Mouse (Mus musculus): ENCODE measurements around the gene Fignl1. TPM values are rescaled to one million over a fixed set of nuclear protein-coding genes. Genes with fewer than 3 reads are reported as not detected.

Fignl1 gene
- polyA plus RNA-seq, 1 experiment: 0.47 TPM

GRCm38 (mm10) chr11:11819206-11819605 is 10.4 kb upstream of the Fignl1 start:
- no peak for DNase-seq
- WGBS: 87% methylated on average over 5 of the region's 5 CpGs
- Histone ChIP-seq H3K4me1 (ENCODE audit: control insufficient read depth, insufficient read depth, low read length) (no peaks in the 10 kb centered on the region), H3K4me3 (replicated peaks; ENCODE audit: extremely low read depth, low read depth, low read length) (no peak overlapping the region)
- TF ChIP-seq CTCF (IDR thresholded peaks at IDR 0.05; ENCODE audit: insufficient read depth, low read length) (no peak), POLR2A (IDR thresholded peaks at IDR 0.05; ENCODE audit: borderline replicate concordance, extremely low read depth, low read depth, low read length) (no peak)

GRCm38 (mm10) chr11:11818797-11819196 is 10.0 kb upstream of the Fignl1 start:
- Histone ChIP-seq H3K4me3 (replicated peaks; ENCODE audit: extremely low read depth, low read depth, low read length) (no peak overlapping the region), H3K4me1 (ENCODE audit: control insufficient read depth, insufficient read depth, low read length) (no peaks in the 10 kb centered on the region)
- no peak for DNase-seq
- TF ChIP-seq POLR2A (IDR thresholded peaks at IDR 0.05; ENCODE audit: borderline replicate concordance, extremely low read depth, low read depth, low read length) (no peak), CTCF (IDR thresholded peaks at IDR 0.05; ENCODE audit: insufficient read depth, low read length) (no peak)
- 93% methylated on average over 6 of the region's 6 CpGs for WGBS

GRCm38 (mm10) chr11:11815737-11816136 is 7.0 kb upstream of the Fignl1 start:
- TF ChIP-seq CTCF (IDR thresholded peaks at IDR 0.05; ENCODE audit: insufficient read depth, low read length): no peak
- no peak for TF ChIP-seq POLR2A (IDR thresholded peaks at IDR 0.05; ENCODE audit: borderline replicate concordance, extremely low read depth, low read depth, low read length)
- Histone ChIP-seq H3K4me1 (ENCODE audit: control insufficient read depth, insufficient read depth, low read length) (no peaks in the 10 kb centered on the region), H3K4me3 (replicated peaks; ENCODE audit: extremely low read depth, low read depth, low read length) (no peak overlapping the region)
- no peak for DNase-seq
- 75% methylated on average over 3 of the region's 3 CpGs for WGBS

DNA sequence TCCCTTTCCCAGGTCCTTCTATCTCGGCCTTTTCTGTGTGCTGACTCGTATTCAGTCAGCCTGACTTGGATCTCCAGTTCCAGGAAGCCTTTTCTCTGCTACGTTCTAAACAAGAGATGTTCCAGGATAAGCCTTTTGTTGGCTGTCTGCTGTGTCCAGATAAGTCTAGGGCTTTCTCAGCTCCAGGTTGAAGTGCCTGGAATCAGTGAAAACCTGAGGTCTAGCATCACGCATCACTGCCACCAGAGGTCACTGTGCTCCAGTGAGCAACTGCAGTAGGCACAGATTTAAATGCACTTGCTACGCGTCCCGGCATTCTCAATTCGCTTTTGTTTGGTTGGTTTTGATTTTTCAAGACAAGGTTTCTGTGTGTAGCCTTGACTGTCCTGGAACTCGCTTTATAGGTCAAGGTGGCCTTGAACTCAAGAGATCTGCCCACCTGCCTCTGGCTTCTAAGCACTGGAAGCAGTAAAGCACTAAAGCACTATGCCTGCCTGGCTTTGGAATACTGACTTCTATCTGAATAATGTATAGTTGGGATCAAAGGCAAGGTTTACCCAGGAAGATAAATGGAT is 3.2 kb upstream of the Fignl1 start:
- Histone ChIP-seq H3K4me3 (replicated peaks; ENCODE audit: extremely low read depth, low read depth, low read length) (no peak overlapping the region), H3K4me1 (ENCODE audit: control insufficient read depth, insufficient read depth, low read length) (peaks cover 2% of the 10 kb centered on the region; the same call in 1 of the 2 replicates)
- TF ChIP-seq CTCF (IDR thresholded peaks at IDR 0.05; ENCODE audit: insufficient read depth, low read length): peak; percentile 99
- TF ChIP-seq POLR2A (IDR thresholded peaks at IDR 0.05; ENCODE audit: borderline replicate concordance, extremely low read depth, low read depth, low read length): no peak
- WGBS: 20% methylated on average over 9 of the region's 9 CpGs
- peak; percentile 66 for DNase-seq

GRCm38 (mm10) chr11:11809404-11810175 is 828 bp upstream of the Fignl1 start:
- TF ChIP-seq CTCF (IDR thresholded peaks at IDR 0.05; ENCODE audit: insufficient read depth, low read length) (no peak), POLR2A (IDR thresholded peaks at IDR 0.05; ENCODE audit: borderline replicate concordance, extremely low read depth, low read depth, low read length) (no peak)
- no peak for DNase-seq
- peaks cover 2% of the 10 kb centered on the region; the same call in 1 of the 2 replicates for H3K4me1 ChIP-seq (ENCODE audit: control insufficient read depth, insufficient read depth, low read length)
- peak overlapping the region; percentile 84 for H3K4me3 ChIP-seq (replicated peaks; ENCODE audit: extremely low read depth, low read depth, low read length)
- WGBS: 18% methylated on average over 11 of the region's 11 CpGs

DNA sequence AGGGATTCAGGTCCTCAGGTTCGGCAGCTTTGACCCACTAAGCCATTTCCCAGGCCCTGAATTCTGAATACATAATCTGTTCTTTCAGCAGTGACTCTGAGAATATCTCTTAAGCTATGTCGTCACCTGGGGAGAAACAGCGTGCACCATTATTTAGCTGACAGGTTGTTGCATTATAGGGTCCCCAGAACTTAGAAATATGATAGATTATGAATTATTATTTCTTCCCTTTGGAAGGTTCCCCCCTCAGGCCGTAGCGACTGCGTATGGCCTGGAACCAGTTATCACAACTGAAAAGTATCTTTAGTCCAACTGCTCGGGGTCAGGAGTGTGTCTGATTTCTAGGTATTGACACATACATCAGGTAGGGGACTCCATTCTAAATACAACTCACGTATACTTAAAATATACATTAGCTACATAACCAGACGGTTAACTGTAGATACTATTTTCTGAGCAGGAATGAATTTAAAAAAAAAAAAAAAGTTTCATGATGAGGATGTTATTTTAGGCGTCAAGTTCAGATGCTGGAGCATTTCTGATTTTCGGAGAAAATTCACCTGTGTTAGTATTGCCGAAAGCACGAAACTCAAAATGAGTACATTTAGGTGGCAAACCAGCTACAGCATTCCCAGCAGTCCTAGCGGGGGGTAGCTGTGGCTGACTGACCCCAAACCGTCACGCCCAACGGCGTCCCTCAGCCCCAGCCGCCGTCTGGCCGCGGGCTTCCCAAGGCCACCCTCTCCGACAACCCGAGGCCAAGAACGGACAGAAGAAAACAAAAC is 535 bp downstream of the Fignl1 start:
- H3K4me1 ChIP-seq (ENCODE audit: control insufficient read depth, insufficient read depth, low read length): peaks cover 2% of the 10 kb centered on the region; the same call in 1 of the 2 replicates
- peak overlapping the region; percentile 77 for H3K4me3 ChIP-seq (replicated peaks; ENCODE audit: extremely low read depth, low read depth, low read length)
- no peak for DNase-seq
- WGBS: 5% methylated on average over 25 of the region's 25 CpGs
- no peak for TF ChIP-seq POLR2A (IDR thresholded peaks at IDR 0.05; ENCODE audit: borderline replicate concordance, extremely low read depth, low read depth, low read length)

DNA sequence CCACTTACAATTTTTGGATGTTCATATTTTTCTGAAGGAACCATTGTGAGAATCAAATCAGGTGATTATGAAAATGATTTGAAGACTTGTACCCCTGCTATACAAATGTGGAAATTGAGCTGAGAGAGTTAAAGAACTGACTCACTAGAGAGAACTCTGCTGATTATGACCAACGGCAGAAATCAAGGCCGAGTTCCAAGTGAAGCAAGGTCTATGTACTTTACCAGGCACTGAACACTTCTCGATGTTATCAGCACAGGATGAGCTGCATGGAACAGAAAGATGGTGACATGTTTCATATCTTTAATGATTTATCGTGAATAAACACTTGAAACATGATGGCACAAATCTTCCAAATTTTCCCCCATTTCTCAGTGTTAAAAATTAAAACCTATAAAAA is 2.8 kb downstream of the Fignl1 start:
- no peak for DNase-seq
- H3K4me3 ChIP-seq (replicated peaks; ENCODE audit: extremely low read depth, low read depth, low read length): no peak overlapping the region
- TF ChIP-seq POLR2A (IDR thresholded peaks at IDR 0.05; ENCODE audit: borderline replicate concordance, extremely low read depth, low read depth, low read length) (no peak), CTCF (IDR thresholded peaks at IDR 0.05; ENCODE audit: insufficient read depth, low read length) (no peak)
- WGBS: 73% methylated on average over 4 of the region's 4 CpGs
- peaks cover 2% of the 10 kb centered on the region; the same call in 1 of the 2 replicates for H3K4me1 ChIP-seq (ENCODE audit: control insufficient read depth, insufficient read depth, low read length)

GRCm38 (mm10) chr11:11804421-11804820 is 4.3 kb downstream of the Fignl1 start:
- Histone ChIP-seq H3K4me1 (ENCODE audit: control insufficient read depth, insufficient read depth, low read length) (peaks cover under 1% of the 10 kb centered on the region; the same call in 1 of the 2 replicates), H3K4me3 (replicated peaks; ENCODE audit: extremely low read depth, low read depth, low read length) (no peak overlapping the region)
- 75% methylated on average over 5 of the region's 5 CpGs for WGBS
- TF ChIP-seq POLR2A (IDR thresholded peaks at IDR 0.05; ENCODE audit: borderline replicate concordance, extremely low read depth, low read depth, low read length): no peak
- DNase-seq: no peak

DNA sequence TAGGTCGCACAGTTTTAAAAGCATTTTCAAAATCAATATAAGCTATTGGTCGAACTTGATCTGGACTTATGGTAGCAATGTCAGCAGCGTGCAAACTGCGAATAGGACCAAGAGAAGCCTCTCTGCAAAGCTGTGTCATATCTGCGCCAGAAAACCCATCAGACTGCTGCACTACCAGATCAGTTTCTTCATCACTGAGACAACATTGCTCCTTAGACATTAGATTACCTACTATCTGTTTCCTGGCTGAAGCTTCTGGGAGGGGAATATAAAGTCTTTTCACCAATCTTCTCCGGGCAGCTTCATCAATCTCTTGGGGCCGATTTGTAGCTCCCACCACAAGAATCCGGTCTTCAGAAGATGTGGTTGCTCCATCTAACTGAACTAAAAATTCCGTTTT is 7.7 kb downstream of the Fignl1 start:
- 91% methylated on average over 9 of the region's 9 CpGs for WGBS
- TF ChIP-seq CTCF (IDR thresholded peaks at IDR 0.05; ENCODE audit: insufficient read depth, low read length): no peak
- no peak for TF ChIP-seq POLR2A (IDR thresholded peaks at IDR 0.05; ENCODE audit: borderline replicate concordance, extremely low read depth, low read depth, low read length)
- DNase-seq: no peak
- H3K4me3 ChIP-seq (replicated peaks; ENCODE audit: extremely low read depth, low read depth, low read length): no peak overlapping the region
- no peaks in the 10 kb centered on the region for H3K4me1 ChIP-seq (ENCODE audit: control insufficient read depth, insufficient read depth, low read length)

All from lung, adult 2 months (tissue).